Mouse (Mus musculus) lung, postnatal 0 days (tissue): ENCODE measurements at regions not wholly inside any gene's neighbourhood (a gene's known extent, or its start where the extent isn't known, plus 50 kb on each side); places are given as distances from the start of the nearest gene placed in this dataset.

Experiments used
- CTCF ChIP-seq: IDR thresholded peaks from 2 replicates; pipeline ENCODE4 v1.5.1; 2016; ENCODE audit warnings: antibody characterized with exemption, mild to moderate bottlenecking
- EP300 ChIP-seq: IDR thresholded peaks from 2 replicates; pipeline ENCODE4 v1.6.1; 2016; ENCODE audit warnings: antibody characterized with exemption, mild to moderate bottlenecking, control low read depth

- TF ChIP-seq CTCF = no peak
- no peak for TF ChIP-seq EP300
Measured at GRCm38 (mm10) chr6:31917411-31918131, 132.5 kb upstream of the 1700012A03Rik start.
